In the genomic region with DNA sequence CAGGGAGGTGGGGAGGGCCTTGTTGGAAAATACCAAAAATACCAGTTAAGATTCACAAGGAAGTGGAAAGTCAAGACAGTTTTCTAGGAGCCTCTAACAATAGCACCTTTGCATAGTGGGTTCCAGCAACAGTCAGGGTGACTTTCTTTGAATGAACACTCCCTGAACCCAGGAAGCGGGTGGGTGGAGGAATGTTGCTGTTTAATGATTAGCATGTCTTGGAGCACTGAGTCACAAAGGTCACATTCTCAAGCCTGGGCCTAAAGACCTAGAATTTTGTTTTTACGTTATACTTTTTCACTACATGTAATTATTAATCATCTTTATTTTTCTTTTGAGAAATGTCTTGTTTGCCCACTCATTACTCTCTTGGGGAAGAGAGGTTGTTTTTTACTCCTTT, we compare ENCODE assay signal across 40 mouse cellular contexts. TPM values are rescaled to one million over a fixed set of nuclear protein-coding genes. Genes with fewer than 3 reads are reported as not detected.
"Had no signal": no experiment of that assay in that cellular context is flagged by ENCODE, and none has a peak within 500 bp of the region (broad histone marks: within the 10 kb centered on the region; RNA-seq: fewer than 3 reads in every experiment).

No protein-coding gene starts in this region.

RNA-seq across cellular contexts. Expression of gene Slc22a13, which starts 6.4 kb away (rescaled TPM):
- total RNA-seq: gastrocnemius, adult 2 months; gastrocnemius, postnatal 10 days; gastrocnemius, postnatal 25 days; gastrocnemius, postnatal 4 days; granulocyte monocyte progenitor cell, adult 5-6 weeks; heart, adult 2 months; heart, postnatal 14 days; heart, postnatal 36 days; hematopoietic stem cell, adult 5-6 weeks; hindbrain, postnatal 0 days; layer of hippocampus, adult 18-20 months; layer of hippocampus, adult 8-10 months; left cerebral cortex, adult 18-20 months; left cerebral cortex, postnatal 10 days; left cerebral cortex, postnatal 25 days; left cerebral cortex, postnatal 4 days had no signal
- polyA plus RNA-seq: frontal cortex, adult 2 months; heart, embryonic 11.5 days; heart, embryonic 13.5 days; heart, embryonic 15.5 days; heart, postnatal 0 days; hindbrain, embryonic 11.5 days; hindbrain, embryonic 13.5 days; hindbrain, embryonic 15.5 days; hindbrain, postnatal 0 days; intestine, embryonic 14.5 days; intestine, embryonic 16.5 days; limb, embryonic 11.5 days; limb, embryonic 13.5 days; limb, embryonic 15.5 days; liver, embryonic 11.5 days; liver, embryonic 13.5 days; liver, embryonic 15.5 days; liver, postnatal 0 days had no signal

RNA-seq across cellular contexts. Expression of gene Gm47289, which starts 56.4 kb away (rescaled TPM):
- total RNA-seq: gastrocnemius, adult 2 months; gastrocnemius, postnatal 10 days; gastrocnemius, postnatal 25 days; gastrocnemius, postnatal 4 days; granulocyte monocyte progenitor cell, adult 5-6 weeks; heart, adult 2 months; heart, postnatal 14 days; heart, postnatal 36 days; hematopoietic stem cell, adult 5-6 weeks; hindbrain, postnatal 0 days; layer of hippocampus, adult 18-20 months; layer of hippocampus, adult 8-10 months; layer of hippocampus, postnatal 14 days; layer of hippocampus, postnatal 36 days; left cerebral cortex, adult 18-20 months; left cerebral cortex, adult 8-10 months; left cerebral cortex, postnatal 10 days; left cerebral cortex, postnatal 25 days; left cerebral cortex, postnatal 4 days had no signal
- polyA plus RNA-seq: forebrain, embryonic 16.5 days; frontal cortex, adult 2 months; heart, adult 2 months; heart, embryonic 11.5 days; heart, embryonic 15.5 days; heart, postnatal 0 days; hindbrain, embryonic 11.5 days; hindbrain, embryonic 13.5 days; hindbrain, embryonic 15.5 days; hindbrain, postnatal 0 days; intestine, embryonic 14.5 days; intestine, embryonic 16.5 days; kidney, embryonic 14.5 days; kidney, postnatal 0 days; large intestine, adult 2 months; limb, embryonic 11.5 days; limb, embryonic 13.5 days; limb, embryonic 15.5 days; liver, embryonic 11.5 days; liver, embryonic 13.5 days; liver, embryonic 15.5 days; liver, postnatal 0 days had no signal

RNA-seq across cellular contexts. Expression of gene Acaa1b, which starts 58.4 kb away (rescaled TPM):
- total RNA-seq: granulocyte monocyte progenitor cell, adult 5-6 weeks; hematopoietic stem cell, adult 5-6 weeks had no signal
